Mouse (Mus musculus): Measurements from ENCODE around the gene Tcp10c.
"Not testable (repeated sequence)": the region's sequence is repeated elsewhere in the genome, so short reads cannot be mapped to it uniquely, and the experiment has no call there.

GRCm38 (mm10) chr17:13368658-13369057 lies 14.3 kb downstream of the Tcp10c start:
- not testable (repeated sequence) for TF ChIP-seq CTCF, POLR2A (IDR thresholded peaks at IDR 0.05; ENCODE audit: extremely low read depth, insufficient read depth, low read length)
